In the genomic region with DNA sequence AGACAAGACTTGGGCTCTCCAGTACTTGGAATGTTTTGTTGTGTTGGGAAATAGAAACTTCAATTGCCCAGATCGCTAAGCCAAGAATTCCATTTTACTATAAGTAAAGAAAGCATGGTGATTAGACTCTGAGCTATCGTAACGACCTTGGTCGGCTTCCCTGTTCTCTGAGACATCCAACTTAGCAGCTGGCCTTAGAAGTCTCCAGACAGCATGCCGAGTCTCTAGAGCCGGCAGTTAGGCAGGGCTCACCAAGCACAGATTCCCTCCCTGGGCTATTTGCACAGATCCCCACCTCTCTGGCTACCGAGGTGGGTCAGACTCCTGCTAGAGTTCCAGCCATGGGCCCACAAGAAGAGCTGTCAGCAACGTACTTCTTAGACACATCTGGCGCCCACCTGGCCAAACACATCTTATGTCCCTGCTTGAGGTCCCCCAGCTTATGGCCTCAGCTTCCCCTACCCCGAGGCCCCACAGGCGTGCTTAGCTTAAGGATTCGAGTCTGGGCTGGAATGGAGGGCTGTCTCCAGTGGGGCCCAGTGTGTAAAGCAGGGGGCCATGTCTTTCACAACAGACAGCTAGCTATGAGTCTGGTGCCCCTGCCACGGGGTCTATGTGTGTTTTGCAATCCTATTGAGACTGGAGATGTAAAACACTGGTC, we compare ENCODE assay signal across 12 mouse cellular contexts. TPM values are rescaled to one million over a fixed set of nuclear protein-coding genes. Genes with fewer than 3 reads are reported as not detected.
DNase-seq lines count a peak whose midpoint lies in the region; ATAC-seq and TF ChIP-seq lines count a peak whose summit lies in the region.
"Had no signal": no experiment of that assay in that cellular context is flagged by ENCODE, and none has a peak within 500 bp of the region (broad histone marks: within the 10 kb centered on the region; RNA-seq: fewer than 3 reads in every experiment).

No protein-coding gene starts in this region.

- H3K27me3 ChIP-seq in kidney, embryonic 14.5 days (ENCODE audit: control insufficient read depth, insufficient read depth, low read length), result no peaks in the 10 kb centered on the region
- H3K27me3 ChIP-seq in kidney, adult 2 months (replicated peaks; ENCODE audit: control insufficient read depth, insufficient read depth, low read length), result no peaks in the 10 kb centered on the region
- no peaks in the 10 kb centered on the region for H3K27me3 ChIP-seq in embryonic facial prominence, embryonic 13.5 days
- no peaks in the 10 kb centered on the region for H3K27me3 ChIP-seq in limb, embryonic 12.5 days

- peaks cover 68% of the 10 kb centered on the region for H3K4me1 ChIP-seq in kidney, embryonic 14.5 days (ENCODE audit: control insufficient read depth, insufficient read depth, low read length)
- peaks cover 12% of the 10 kb centered on the region for H3K4me1 ChIP-seq in kidney, adult 2 months (ENCODE audit: control insufficient read depth, insufficient read depth, low read length)
- H3K4me1 ChIP-seq in embryonic facial prominence, embryonic 13.5 days, result peaks cover 100% of the 10 kb centered on the region
- peaks cover 100% of the 10 kb centered on the region for H3K4me1 ChIP-seq in limb, embryonic 12.5 days (replicated peaks)

- no peak for DNase-seq in kidney, adult 2 months
- DNase-seq in NIH3T3 (ENCODE audit: low read depth), result peak; percentile 45
- DNase-seq in left cerebral cortex, postnatal 10 days (ENCODE audit: extremely low spot score in 1 of 2, low spot score in 2 of 2), result no peak
- no peak for DNase-seq in MN1 (ENCODE audit: low spot score)
- DNase-seq in thymus, adult 18-20 months, result no peak
- DNase-seq: kidney, adult 18-20 months; liver, embryonic 13.5 days had no signal

- H3K27ac ChIP-seq in kidney, embryonic 14.5 days (ENCODE audit: low read depth, low read length), result peak overlapping the region; percentile 59; the same call in 1 of the 2 replicates
- H3K27ac ChIP-seq in kidney, adult 2 months (ENCODE audit: insufficient read depth, low read depth, low read length), result no peak overlapping the region
- peak overlapping the region; percentile 79 for H3K27ac ChIP-seq in embryonic facial prominence, embryonic 13.5 days
- H3K27ac ChIP-seq in limb, embryonic 12.5 days, result peak overlapping the region; percentile 91
- H3K27ac ChIP-seq: liver, embryonic 13.5 days had no signal

- H3K9me3 ChIP-seq in kidney, embryonic 14.5 days (ENCODE audit: control insufficient read depth, low read length), result no peaks in the 10 kb centered on the region
- H3K9me3 ChIP-seq in embryonic facial prominence, embryonic 13.5 days, result no peaks in the 10 kb centered on the region
- H3K9me3 ChIP-seq in limb, embryonic 12.5 days, result no peaks in the 10 kb centered on the region
- H3K9me3 ChIP-seq: liver, embryonic 13.5 days had no signal

- TF ChIP-seq POLR2A in kidney, adult 2 months (IDR thresholded peaks at IDR 0.05; ENCODE audit: low read depth, low read length), result no peak

- no peaks in the 10 kb centered on the region for H3K36me3 ChIP-seq in kidney, embryonic 14.5 days (ENCODE audit: control insufficient read depth, insufficient read depth, low read length)
- no peaks in the 10 kb centered on the region for H3K36me3 ChIP-seq in kidney, adult 2 months (ENCODE audit: control insufficient read depth, insufficient read depth, low read length)
- peaks cover 8% of the 10 kb centered on the region; the same call in 1 of the 2 replicates for H3K36me3 ChIP-seq in embryonic facial prominence, embryonic 13.5 days
- peaks cover 19% of the 10 kb centered on the region; the same call in 1 of the 2 replicates for H3K36me3 ChIP-seq in limb, embryonic 12.5 days
- H3K36me3 ChIP-seq: liver, embryonic 13.5 days had no signal

- H3K9ac ChIP-seq in kidney, embryonic 14.5 days (ENCODE audit: low read depth, low read length), result no peak overlapping the region
- 0 out of 2 replicates have a peak overlapping the region, but pooled peaks have one; percentile 32 for H3K9ac ChIP-seq in embryonic facial prominence, embryonic 13.5 days
- no peak overlapping the region; the same call in 1 of the 2 replicates for H3K9ac ChIP-seq in limb, embryonic 12.5 days (replicated peaks)
- H3K9ac ChIP-seq: liver, embryonic 13.5 days had no signal

- no peak overlapping the region for H3K4me2 ChIP-seq in kidney, embryonic 14.5 days (replicated peaks; ENCODE audit: low read depth, low read length)
- H3K4me2 ChIP-seq in embryonic facial prominence, embryonic 13.5 days, result peak overlapping the region; percentile 38
- H3K4me2 ChIP-seq in limb, embryonic 12.5 days, result peak overlapping the region; percentile 37
- H3K4me2 ChIP-seq: liver, embryonic 13.5 days had no signal

- ATAC-seq in kidney, embryonic 14.5 days (ENCODE audit: low FRiP score, low TSS enrichment), result no peak
- no peak; the same call in 1 of the 2 replicates for ATAC-seq in embryonic facial prominence, embryonic 13.5 days (ENCODE audit: insufficient number of reproducible peaks, insufficient read depth, low FRiP score, low TSS enrichment, low read depth)
- peak; percentile 67 for ATAC-seq in limb, embryonic 12.5 days (ENCODE audit: insufficient number of reproducible peaks, insufficient read depth, low FRiP score, low TSS enrichment, low read depth)

- intact Hi-C loops in left cerebral cortex, postnatal 10 days (cut with DNase I), result no loop called here

- WGBS in kidney, embryonic 14.5 days, result 22% methylated on average over 13 of the region's 13 CpGs
- WGBS in kidney, adult 2 months, result 66% methylated on average over 13 of the region's 13 CpGs
- WGBS in embryonic facial prominence, embryonic 13.5 days, result 16% methylated on average over 13 of the region's 13 CpGs
- 5% methylated on average over 13 of the region's 13 CpGs for WGBS in limb, embryonic 12.5 days

- no peak overlapping the region for H3K4me3 ChIP-seq in kidney, embryonic 14.5 days (ENCODE audit: low read length)
- H3K4me3 ChIP-seq in kidney, adult 2 months (ENCODE audit: insufficient read depth, low read depth, low read length), result no peak overlapping the region
- no peak overlapping the region for H3K4me3 ChIP-seq in embryonic facial prominence, embryonic 13.5 days
- H3K4me3 ChIP-seq in limb, embryonic 12.5 days (replicated peaks), result no peak overlapping the region
- H3K4me3 ChIP-seq: liver, embryonic 13.5 days; myocyte had no signal

- TF ChIP-seq CTCF in kidney, adult 2 months (conservative IDR thresholded peaks at IDR 0.05; ENCODE audit: insufficient read depth, insufficient read length, low read depth, low read length), result no peak

RNA-seq across cellular contexts. Expression of a gene that starts 6.7 kb away (rescaled TPM):
- 69.3 and 80.4 TPM in 2 replicates for polyA plus RNA-seq in kidney, embryonic 14.5 days (2014; fragmentation: Nextera tagmentation; extraction: Ambion mirVana)
- 18.6 and 23.8 TPM in 2 replicates for polyA plus RNA-seq in kidney, adult 2 months (2012; rRNA removed)
- 127 and 143 TPM in 2 replicates for polyA plus RNA-seq in embryonic facial prominence, embryonic 13.5 days (2015; fragmentation: Nextera tagmentation; extraction: Ambion mirVana)
- polyA plus RNA-seq in limb, embryonic 12.5 days (2016; fragmentation: Nextera tagmentation; extraction: Ambion mirVana), result 176 and 187 TPM in 2 replicates
- total RNA-seq in left cerebral cortex, postnatal 10 days (2021), result 100 to 1,000 TPM; 148 to 169 TPM
- total RNA-seq: MEL had no signal
